Comparison of ENCODE assay signal across 10 mouse cellular contexts in genomic region chr10:40532586-40532985, GRCm38 (mm10). TPM values are rescaled to one million over a fixed set of nuclear protein-coding genes. Genes with fewer than 3 reads are reported as not detected.
A peak's percentile ranks its signal among the peaks of the same experiment; 100 is the strongest.
DNase-seq lines count a peak whose midpoint lies in the region; TF ChIP-seq lines count a peak whose summit lies in the region.
"Not testable (repeated sequence)": the region's sequence is repeated elsewhere in the genome, so short reads cannot be mapped to it uniquely, and the experiment has no call there.
"Had no signal": no experiment of that assay in that cellular context is flagged by ENCODE, and none has a peak within 500 bp of the region (broad histone marks: within the 10 kb centered on the region; RNA-seq: fewer than 3 reads in every experiment).

No protein-coding gene starts in this region.

- H3K27ac ChIP-seq in kidney, adult 2 months (ENCODE audit: insufficient read depth, low read depth, low read length) = not testable (repeated sequence)

- peak; percentile 75 for DNase-seq in kidney, adult 2 months
- peak; percentile 70 for DNase-seq in kidney, adult 9 months

- H3K4me1 ChIP-seq in kidney, adult 2 months (ENCODE audit: control insufficient read depth, insufficient read depth, low read length) = not testable (repeated sequence)

- not testable (repeated sequence) for H3K4me3 ChIP-seq in kidney, adult 2 months (ENCODE audit: insufficient read depth, low read depth, low read length)

- 83% methylated on average over 4 of the region's 4 CpGs for WGBS in kidney, adult 2 months

- H3K27me3 ChIP-seq in kidney, adult 2 months (replicated peaks; ENCODE audit: control insufficient read depth, insufficient read depth, low read length) = not testable (repeated sequence)

- not testable (repeated sequence) for TF ChIP-seq CTCF in kidney, adult 2 months (conservative IDR thresholded peaks at IDR 0.05; ENCODE audit: insufficient read depth, insufficient read length, low read depth, low read length)

- H3K36me3 ChIP-seq in kidney, adult 2 months (ENCODE audit: control insufficient read depth, insufficient read depth, low read length) = not testable (repeated sequence)

- TF ChIP-seq POLR2A in kidney, adult 2 months (IDR thresholded peaks at IDR 0.05; ENCODE audit: low read depth, low read length) = not testable (repeated sequence)

RNA-seq across cellular contexts. Expression of gene Slc22a16, which starts 37.5 kb away (rescaled TPM):
- 0.11 TPM in 1 of 2 replicates, not detected in the other for polyA plus RNA-seq in kidney, adult 2 months (2012; rRNA removed)
- polyA plus RNA-seq: activated CD4-positive, CD25-positive, alpha-beta regulatory T cell, adult 4 months; adrenal gland, adult 2 months; brain, embryonic 14.5 days; C2C12; CD4-positive, CD25-positive, alpha-beta regulatory T cell, adult 4 months; cerebellum, adult 2 months; G1E; Patski had no signal
